Mouse (Mus musculus) heart, postnatal 4 days (tissue): ENCODE measurements around the gene C1qtnf3. TPM values are rescaled to one million over a fixed set of nuclear protein-coding genes. Genes with fewer than 3 reads are reported as not detected.
A peak's percentile ranks its signal among the peaks of the same experiment; 100 is the strongest.
"Not testable (repeated sequence)": the region's sequence is repeated elsewhere in the genome, so short reads cannot be mapped to it uniquely, and the experiment has no call there.

ENCODE experiments used
- DNase-seq: peaks from one replicate; pipeline ENCODE4 v3.0.0; 2021
- total RNA-seq, 2 experiments: library from RNA; stranded (reverse); gene quantifications; 2 replicates each; pipeline ENCODE4 v1.2.3; 2021

Gene C1qtnf3
- total RNA-seq, 2 experiments from 2014 or later: 0.62 to 1.2 TPM

GRCm38 (mm10) chr15:10959277-10960026, 7.3 kb downstream of the C1qtnf3 start:
- no peak for DNase-seq

GRCm38 (mm10) chr15:10960267-10960666, 8.1 kb downstream of the C1qtnf3 start:
- DNase-seq: no peak

DNA sequence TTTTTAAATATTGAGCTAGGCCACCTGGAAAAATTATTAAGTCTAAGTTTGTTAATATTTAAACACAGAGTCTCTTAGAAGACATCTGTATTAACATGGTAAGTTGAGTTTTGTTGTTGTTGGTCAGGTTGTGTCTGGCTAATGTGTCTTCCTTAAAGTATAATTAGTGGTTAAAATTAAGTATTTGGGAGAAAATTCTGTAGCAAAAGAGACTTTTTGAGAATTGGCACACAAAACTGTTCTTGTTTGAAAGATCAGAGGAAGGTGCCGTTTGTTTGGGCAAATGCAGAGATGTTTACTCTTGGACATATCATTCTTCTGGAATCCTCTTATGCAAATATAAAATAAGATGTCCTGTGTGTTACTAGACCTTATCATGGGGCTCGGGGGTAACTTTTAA, 10.5 kb downstream of the C1qtnf3 start:
- DNase-seq: no peak

- no peak for DNase-seq
These were observed 17.3 kb downstream of the C1qtnf3 start for GRCm38 (mm10) chr15:10969439-10969838.

DNA sequence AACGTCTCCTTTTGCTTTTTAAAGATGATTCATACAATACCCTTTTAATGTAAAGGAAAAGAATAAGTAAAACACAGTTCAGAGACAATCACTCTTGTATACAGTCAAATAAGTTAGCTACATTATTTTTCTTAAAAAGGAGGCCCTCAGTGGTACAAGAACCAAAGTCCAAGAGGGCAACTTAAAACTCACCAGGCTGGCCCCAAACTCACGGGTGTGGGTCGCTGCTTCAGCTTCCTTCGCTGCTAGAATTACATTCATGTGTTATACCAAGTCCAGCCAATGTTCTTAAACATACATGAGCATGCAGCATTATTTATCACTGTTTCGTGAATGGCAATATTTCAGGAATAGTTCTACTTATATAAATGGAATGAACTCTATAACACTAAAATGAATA, 18.6 kb downstream of the C1qtnf3 start:
- DNase-seq: no peak

DNA sequence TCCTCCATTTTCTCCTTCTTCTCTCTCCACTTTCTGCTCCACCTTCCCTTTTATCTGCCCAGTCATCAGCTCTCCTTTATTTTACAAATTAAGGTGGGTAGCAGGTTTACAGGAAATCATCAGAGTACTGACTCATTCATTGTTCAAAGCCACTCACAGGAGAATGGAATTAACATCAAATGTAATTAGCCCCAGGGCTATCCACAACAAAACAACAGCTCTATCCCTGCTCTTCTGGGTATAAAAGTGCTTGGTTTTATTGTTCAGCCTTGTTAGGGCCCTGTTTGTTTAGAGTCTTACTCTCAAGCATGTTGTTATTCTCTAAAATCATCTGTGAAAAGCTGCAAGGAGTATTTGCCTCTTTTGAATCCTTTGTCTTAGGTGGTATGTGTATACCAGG, 25.0 kb downstream of the C1qtnf3 start:
- DNase-seq: no peak

DNA sequence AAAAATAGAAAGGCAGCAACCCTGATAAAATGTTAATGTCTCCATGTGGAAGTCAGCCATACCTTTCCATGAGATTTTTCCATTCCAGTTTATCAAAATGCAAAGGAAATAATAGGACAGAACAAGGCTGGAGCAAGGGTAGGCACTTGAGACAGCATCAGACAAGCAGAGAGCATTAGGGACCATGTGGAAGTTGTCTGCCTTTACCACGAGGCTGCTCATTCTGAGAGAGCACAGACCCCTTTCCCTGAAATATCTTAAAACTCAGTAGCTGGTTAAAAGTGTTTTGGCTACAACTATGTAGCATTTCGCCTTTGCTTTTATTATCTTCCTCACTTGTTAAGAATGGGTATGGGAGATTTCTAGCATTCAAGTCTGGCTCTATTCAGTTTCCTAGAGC, 28.6 kb downstream of the C1qtnf3 start:
- no peak for DNase-seq

DNA sequence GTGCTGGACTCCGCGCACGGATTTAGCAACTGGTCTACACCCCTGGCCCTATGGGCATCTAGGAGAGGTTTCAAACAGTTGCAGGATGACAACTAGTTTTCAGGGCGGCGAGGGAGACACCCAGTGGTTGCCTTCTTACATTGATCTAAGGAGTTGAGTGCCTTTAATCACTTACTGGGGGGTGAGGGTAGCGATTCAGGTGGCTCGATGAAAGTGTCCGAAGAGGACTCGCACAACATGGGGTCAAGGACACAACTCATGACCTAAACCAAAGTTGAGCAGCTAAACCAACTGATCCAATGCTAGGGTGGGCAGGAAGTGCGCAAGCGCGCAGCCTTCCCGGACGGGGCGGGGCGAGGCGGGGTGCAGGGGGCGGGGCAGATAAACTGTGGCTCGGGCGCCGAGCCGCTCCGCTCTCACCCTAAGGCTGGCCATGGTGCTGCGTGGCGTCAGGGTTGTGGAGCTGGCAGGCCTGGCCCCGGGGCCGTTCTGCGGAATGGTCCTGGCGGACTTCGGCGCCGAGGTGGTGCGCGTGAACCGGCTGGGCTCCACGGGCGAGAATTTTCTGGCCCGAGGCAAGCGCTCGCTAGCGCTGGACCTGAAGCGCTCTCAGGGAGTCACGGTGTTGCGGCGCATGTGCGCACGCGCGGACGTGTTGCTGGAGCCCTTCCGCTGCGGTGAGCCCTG, 29.4 kb downstream of the C1qtnf3 start, which contains the start of gene Amacr:
Amacr (plus strand) TSS at position 380 of the 687 bp plus-strand sequence.
- peak; percentile 90 for DNase-seq

DNA sequence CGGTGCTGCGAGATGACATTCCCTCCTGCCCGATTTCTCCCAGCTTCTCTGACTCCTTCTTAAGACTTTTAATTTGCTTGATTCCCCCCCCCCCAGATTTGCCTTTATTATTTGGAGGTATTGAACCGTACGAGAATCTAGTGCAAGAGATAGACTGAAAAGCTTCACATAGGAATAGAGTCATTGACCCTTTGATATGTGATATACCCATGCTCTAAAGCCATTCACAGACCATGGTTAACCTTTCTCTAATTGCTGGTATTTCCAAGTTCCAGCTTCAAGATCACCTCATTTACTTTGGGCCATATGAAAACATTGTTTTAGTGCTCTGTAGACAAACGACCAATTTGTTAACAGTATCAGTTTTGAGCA, 29.9 kb downstream of the C1qtnf3 start:
- no peak for DNase-seq

GRCm38 (mm10) chr15:10985756-10986155, 33.6 kb downstream of the C1qtnf3 start:
- no peak for DNase-seq

- DNase-seq: not testable (repeated sequence)
These were observed 34.3 kb downstream of the C1qtnf3 start for GRCm38 (mm10) chr15:10986477-10986876.

GRCm38 (mm10) chr15:10990411-10990810, 38.3 kb downstream of the C1qtnf3 start:
- no peak for DNase-seq

- no peak for DNase-seq
These were observed 39.4 kb downstream of the C1qtnf3 start for GRCm38 (mm10) chr15:10991566-10991965.

DNA sequence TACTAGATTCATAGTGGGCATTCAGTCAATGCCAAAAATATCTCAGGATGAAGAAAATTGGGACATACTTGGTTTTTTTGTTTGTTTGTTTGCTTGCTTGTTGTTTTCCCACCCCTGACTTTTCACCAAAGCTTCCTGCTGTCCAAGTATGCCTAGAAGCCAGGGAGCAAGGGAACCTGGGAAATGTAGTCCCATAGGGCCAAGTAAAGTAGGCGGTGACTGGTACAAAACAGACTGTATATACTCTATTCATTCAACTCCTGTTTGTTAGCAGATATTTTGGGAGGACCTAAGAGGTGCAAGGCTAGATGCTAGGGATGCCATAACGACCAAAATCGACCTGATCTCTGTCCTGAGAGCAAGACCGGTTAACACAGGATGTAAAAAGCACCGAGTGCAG, 47.7 kb downstream of the C1qtnf3 start:
- DNase-seq: no peak

DNA sequence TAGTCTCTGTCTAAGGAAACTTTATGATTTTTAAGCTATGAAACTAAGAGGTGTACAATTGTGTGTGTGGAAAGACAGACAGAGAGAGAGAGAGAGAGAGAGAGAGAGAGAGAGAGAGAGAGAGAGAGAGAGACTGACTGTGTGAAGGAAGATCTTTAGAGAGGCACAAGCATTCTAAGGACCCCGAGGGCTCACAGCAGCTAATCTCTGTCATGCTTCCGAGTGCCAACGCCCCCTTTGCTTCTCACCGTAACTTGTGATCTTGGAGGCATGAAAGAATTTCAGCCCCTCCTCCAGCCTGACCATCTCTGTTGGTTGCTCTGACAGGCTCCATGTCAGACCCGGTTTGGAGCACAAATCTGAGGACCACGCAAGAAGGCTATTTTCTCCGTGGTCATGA, 48.3 kb downstream of the C1qtnf3 start, which contains the start of gene Slc45a2:
Slc45a2 (plus strand) TSS at position 301 of the 400 bp plus-strand sequence.
- no peak for DNase-seq

DNA sequence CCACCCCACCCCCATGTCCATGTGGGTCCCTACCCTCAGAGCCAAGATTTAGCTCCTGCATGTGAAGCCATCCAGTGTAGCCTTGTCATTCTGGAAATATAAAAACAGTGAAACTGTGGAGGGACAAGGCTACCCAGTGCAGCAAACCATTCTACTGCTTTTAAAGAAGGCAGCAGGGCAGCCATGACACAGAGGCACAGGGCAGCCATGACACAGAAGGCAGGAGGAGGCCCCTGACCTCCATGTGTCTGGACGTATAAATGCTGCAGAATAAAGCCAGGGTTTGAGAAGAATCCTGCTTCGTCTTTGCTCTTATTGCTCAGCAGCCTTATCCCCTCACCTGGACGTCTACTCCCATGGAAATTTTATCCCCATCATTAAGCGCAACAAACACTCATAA, 51.7 kb downstream of the C1qtnf3 start:
- no peak for DNase-seq

DNA sequence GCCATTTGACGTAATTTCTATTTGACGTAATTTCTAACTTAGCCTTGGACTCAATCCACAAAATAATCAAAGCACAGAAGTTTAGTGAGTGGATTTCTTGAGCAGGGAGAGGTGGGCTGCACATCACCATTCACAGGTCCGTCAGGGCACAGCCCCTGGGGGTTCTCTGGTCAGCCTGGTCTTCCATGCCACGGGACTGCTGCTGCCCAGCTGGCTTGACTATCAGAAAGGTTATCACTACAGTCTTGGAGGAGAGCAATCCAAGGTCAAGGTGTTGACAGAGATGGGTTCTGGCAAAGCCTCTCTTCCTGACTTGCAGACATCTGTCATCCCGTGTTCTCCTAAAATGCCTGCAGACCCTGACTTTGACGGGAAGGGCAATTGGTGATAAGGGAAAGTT, 52.5 kb downstream of the C1qtnf3 start:
- no peak for DNase-seq

- DNase-seq: no peak
These were observed 56.6 kb downstream of the C1qtnf3 start for GRCm38 (mm10) chr15:11008756-11009155.

- DNase-seq: no peak
These were observed 58.9 kb downstream of the C1qtnf3 start for GRCm38 (mm10) chr15:11010976-11011548.

DNA sequence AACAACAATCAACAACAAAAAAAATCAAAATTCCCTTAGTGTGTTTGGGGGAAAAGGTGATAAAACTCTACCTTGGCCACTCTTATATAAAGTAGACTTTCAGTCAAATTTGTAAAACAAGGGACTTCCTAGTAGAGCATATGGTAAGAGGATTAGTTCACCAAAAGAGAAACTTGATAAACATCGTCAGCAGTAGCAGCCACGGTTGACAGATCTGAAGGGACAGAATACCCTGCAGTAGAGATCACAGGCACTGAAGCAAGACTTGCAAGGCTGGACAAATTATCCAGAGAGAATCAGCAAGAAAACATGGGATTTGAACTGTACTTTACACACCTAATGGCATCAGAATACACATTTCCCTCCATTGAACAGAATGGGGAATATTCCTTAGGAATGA, 62.8 kb downstream of the C1qtnf3 start:
- DNase-seq: no peak

GRCm38 (mm10) chr15:11026801-11027561, 74.8 kb downstream of the C1qtnf3 start:
- DNase-seq: no peak
